Mouse (Mus musculus) heart, embryonic 10.5 days (tissue): ENCODE results near the gene Hipk2. TPM values are rescaled to one million over a fixed set of nuclear protein-coding genes. Genes with fewer than 3 reads are reported as not detected.

Source experiments
- DNase-seq: peaks from one replicate; pipeline ENCODE4 v3.0.0-alpha.2; 2017; ENCODE audit warnings: low spot score
- H3K27ac ChIP-seq: fragments of 300-500 bp; sonication (generic); 2 replicates; pipeline ENCODE4 v1.5.1; 2016; ENCODE audit warnings: mild to moderate bottlenecking
- H3K27me3 ChIP-seq: fragments of 300-500 bp; sonication (generic); 2 replicates; pipeline ENCODE4 v1.6.1; 2016; ENCODE audit warnings: mild to moderate bottlenecking; ENCODE audit not compliant: poor library complexity, insufficient read depth, severe bottlenecking
- H3K36me3 ChIP-seq: fragments of 300-500 bp; sonication (generic); 2 replicates; pipeline ENCODE4 v1.6.1; 2016; ENCODE audit warnings: mild to moderate bottlenecking, moderate library complexity
- H3K4me1 ChIP-seq: fragments of 300-500 bp; sonication (generic); 2 replicates; pipeline ENCODE4 v1.6.1; 2016; ENCODE audit warnings: mild to moderate bottlenecking
- H3K4me3 ChIP-seq: fragments of 300-500 bp; sonication (generic); 2 replicates; pipeline ENCODE4 v1.5.1; 2016; ENCODE audit warnings: mild to moderate bottlenecking, moderate library complexity
- H3K9me3 ChIP-seq: fragments of 300-500 bp; sonication (generic); 2 replicates; pipeline ENCODE4 v1.6.1; 2016; ENCODE audit warnings: mild to moderate bottlenecking, moderate library complexity
- WGBS: fragments of 180-500 bp; shearing (Covaris S2); methylation state at CpG from one replicate; pipeline ENCODE4 v1.1.7; 2016; 5-methylcytosine and 5-hydroxymethylcytosine counted together
- polyA plus RNA-seq: library from polyadenylated mRNA; unstranded; fragments of >200 nt; fragmentation: Nextera tagmentation; extraction: Ambion mirVana; gene quantifications from 2 replicates; pipeline ENCODE4 v1.2.1, GENCODE M21; 2016

The Hipk2 gene
- polyA plus RNA-seq, 1 experiment from 2014 or later, result 20.1 TPM

GRCm38 (mm10) chr6:38741024-38741423 is 134.9 kb downstream of the Hipk2 start:
- WGBS, result 93% methylated on average over 3 of the region's 3 CpGs
- DNase-seq, result no peak
- H3K4me1 ChIP-seq, result peaks cover 17% of the 10 kb centered on the region
- peaks cover 64% of the 10 kb centered on the region for H3K36me3 ChIP-seq
- H3K27me3 ChIP-seq, result no peaks in the 10 kb centered on the region
- no peak overlapping the region for H3K27ac ChIP-seq
- H3K4me3 ChIP-seq, result no peak overlapping the region
- H3K9me3 ChIP-seq, result no peaks in the 10 kb centered on the region

- Histone ChIP-seq H3K9me3 (no peaks in the 10 kb centered on the region), H3K36me3 (peaks cover 65% of the 10 kb centered on the region)
- 31% methylated on average over 3 of the region's 3 CpGs for WGBS
Observed at GRCm38 (mm10) chr6:38739266-38739665, 136.7 kb downstream of the Hipk2 start.

GRCm38 (mm10) chr6:38737763-38738162 is 138.2 kb downstream of the Hipk2 start:
- Histone ChIP-seq H3K27ac (no peak overlapping the region), H3K4me3 (no peak overlapping the region), H3K4me1 (peaks cover 17% of the 10 kb centered on the region), H3K9me3 (no peaks in the 10 kb centered on the region), H3K36me3 (peaks cover 61% of the 10 kb centered on the region), H3K27me3 (no peaks in the 10 kb centered on the region)
- DNase-seq, result no peak
- WGBS, result 38% methylated on average over 2 of the region's 2 CpGs

More at GRCm38 (mm10) chr6:38739266-38739665, 136.7 kb downstream of the Hipk2 start:
- H3K4me1 ChIP-seq, result peaks cover 17% of the 10 kb centered on the region
- DNase-seq, result no peak
- H3K27me3 ChIP-seq, result no peaks in the 10 kb centered on the region
- no peak overlapping the region for H3K4me3 ChIP-seq
- no peak overlapping the region; the same call in 1 of the 2 replicates for H3K27ac ChIP-seq

GRCm38 (mm10) chr6:38736240-38736639 is 139.7 kb downstream of the Hipk2 start:
- no peaks in the 10 kb centered on the region for H3K9me3 ChIP-seq
- peaks cover 56% of the 10 kb centered on the region for H3K36me3 ChIP-seq
- no peak overlapping the region for H3K27ac ChIP-seq
- peaks cover 17% of the 10 kb centered on the region for H3K4me1 ChIP-seq
- no peak overlapping the region for H3K4me3 ChIP-seq
- no peaks in the 10 kb centered on the region for H3K27me3 ChIP-seq
- WGBS, result 25% methylated on average over 4 of the region's 4 CpGs
- DNase-seq, result peak; percentile 86

GRCm38 (mm10) chr6:38732681-38733080 is 143.3 kb downstream of the Hipk2 start:
- H3K27ac ChIP-seq, result no peak overlapping the region

GRCm38 (mm10) chr6:38730169-38731146 is 145.5 kb downstream of the Hipk2 start:
- Histone ChIP-seq H3K4me1 (0 out of 2 replicates have a peak, but pooled peaks cover 9% of the 10 kb centered on the region), H3K4me3 (no peak overlapping the region), H3K9me3 (no peaks in the 10 kb centered on the region), H3K27me3 (no peaks in the 10 kb centered on the region), H3K27ac (0 out of 2 replicates have a peak overlapping the region, but pooled peaks have one; percentile 13), H3K36me3 (peaks cover 62% of the 10 kb centered on the region)
- 86% methylated on average over 15 of the region's 15 CpGs for WGBS
- DNase-seq, result no peak

More at GRCm38 (mm10) chr6:38732681-38733080, 143.3 kb downstream of the Hipk2 start:
- no peaks in the 10 kb centered on the region for H3K27me3 ChIP-seq
- H3K9me3 ChIP-seq, result no peaks in the 10 kb centered on the region
- no peak for DNase-seq
- H3K4me1 ChIP-seq, result peaks cover 17% of the 10 kb centered on the region
- 83% methylated on average over 3 of the region's 3 CpGs for WGBS
- H3K4me3 ChIP-seq, result no peak overlapping the region
- H3K36me3 ChIP-seq, result peaks cover 74% of the 10 kb centered on the region

- H3K27me3 ChIP-seq, result no peaks in the 10 kb centered on the region
- H3K36me3 ChIP-seq, result peaks cover 42% of the 10 kb centered on the region
- 95% methylated on average over 3 of the region's 3 CpGs for WGBS
Observed at GRCm38 (mm10) chr6:38725515-38725914, 150.4 kb downstream of the Hipk2 start.

GRCm38 (mm10) chr6:38721361-38721760 is 154.6 kb downstream of the Hipk2 start:
- Histone ChIP-seq H3K27ac (no peak overlapping the region), H3K9me3 (no peaks in the 10 kb centered on the region), H3K36me3 (peaks cover 57% of the 10 kb centered on the region), H3K4me3 (no peak overlapping the region), H3K4me1 (no peaks in the 10 kb centered on the region), H3K27me3 (no peaks in the 10 kb centered on the region)
- no peak for DNase-seq
- WGBS, result 85% methylated on average over 1 of the region's 1 CpGs

More at GRCm38 (mm10) chr6:38725515-38725914, 150.4 kb downstream of the Hipk2 start:
- Histone ChIP-seq H3K27ac (no peak overlapping the region), H3K4me1 (0 out of 2 replicates have a peak, but pooled peaks cover 6% of the 10 kb centered on the region), H3K4me3 (no peak overlapping the region), H3K9me3 (no peaks in the 10 kb centered on the region)
- no peak for DNase-seq

- 92% methylated on average over 6 of the region's 6 CpGs for WGBS
- Histone ChIP-seq H3K9me3 (no peaks in the 10 kb centered on the region), H3K27ac (no peak overlapping the region), H3K27me3 (no peaks in the 10 kb centered on the region), H3K4me1 (peaks cover 10% of the 10 kb centered on the region), H3K36me3 (peaks cover 73% of the 10 kb centered on the region), H3K4me3 (no peak overlapping the region)
- DNase-seq, result no peak
Observed at GRCm38 (mm10) chr6:38719229-38719628, 156.7 kb downstream of the Hipk2 start.

GRCm38 (mm10) chr6:38718625-38719024 is 157.3 kb downstream of the Hipk2 start:
- H3K4me1 ChIP-seq, result peaks cover 15% of the 10 kb centered on the region
- H3K36me3 ChIP-seq, result peaks cover 78% of the 10 kb centered on the region
- 92% methylated on average over 7 of the region's 7 CpGs for WGBS
- H3K4me3 ChIP-seq, result no peak overlapping the region
- DNase-seq, result no peak
- H3K27me3 ChIP-seq, result no peaks in the 10 kb centered on the region
- H3K9me3 ChIP-seq, result no peaks in the 10 kb centered on the region
- no peak overlapping the region for H3K27ac ChIP-seq

GRCm38 (mm10) chr6:38715881-38716280 is 160.1 kb downstream of the Hipk2 start:
- WGBS, result 87% methylated on average over 16 of the region's 16 CpGs
- no peak overlapping the region for H3K4me3 ChIP-seq
- H3K27ac ChIP-seq, result no peak overlapping the region
- no peak for DNase-seq
- peaks cover 85% of the 10 kb centered on the region for H3K36me3 ChIP-seq
- no peaks in the 10 kb centered on the region for H3K9me3 ChIP-seq
- H3K27me3 ChIP-seq, result no peaks in the 10 kb centered on the region
- peaks cover 15% of the 10 kb centered on the region for H3K4me1 ChIP-seq

- no peak for DNase-seq
- Histone ChIP-seq H3K27ac (0 out of 2 replicates have a peak overlapping the region, but pooled peaks have one; percentile 6), H3K27me3 (no peaks in the 10 kb centered on the region), H3K36me3 (peaks cover 85% of the 10 kb centered on the region), H3K4me3 (no peak overlapping the region), H3K9me3 (no peaks in the 10 kb centered on the region), H3K4me1 (peaks cover 15% of the 10 kb centered on the region)
- 65% methylated on average over 19 of the region's 19 CpGs for WGBS
Observed at GRCm38 (mm10) chr6:38713957-38714898, 161.7 kb downstream of the Hipk2 start.
